Mouse (Mus musculus) testis, adult 2 months (tissue): ENCODE measurements around the gene Vash1. TPM values are rescaled to one million over a fixed set of nuclear protein-coding genes. Genes with fewer than 3 reads are reported as not detected.
A peak's percentile ranks its signal among the peaks of the same experiment; 100 is the strongest.

ENCODE experiments used
- H3K27ac ChIP-seq: fragments of 200-500 bp; 2 replicates; pipeline ENCODE4 v1.5.1; 2012; ENCODE audit warnings: low read depth, low read length; ENCODE audit not compliant: control insufficient read depth, insufficient read depth
- H3K27me3 ChIP-seq: fragments of 200-500 bp; 2 replicates; pipeline ENCODE4 v1.6.1; 2012; ENCODE audit warnings: mild to moderate bottlenecking, low read length, moderate library complexity; ENCODE audit not compliant: control insufficient read depth, insufficient read depth
- H3K36me3 ChIP-seq: fragments of 200-500 bp; 2 replicates; pipeline ENCODE4 v1.6.1; 2012; ENCODE audit warnings: mild to moderate bottlenecking, low read length; ENCODE audit not compliant: control insufficient read depth, insufficient read depth
- H3K4me1 ChIP-seq: fragments of 200-500 bp; 2 replicates; pipeline ENCODE4 v1.6.1; 2012; ENCODE audit warnings: low read length; ENCODE audit not compliant: control insufficient read depth, insufficient read depth
- H3K4me3 ChIP-seq: fragments of 200-500 bp; 2 replicates; pipeline ENCODE4 v1.5.1; 2012; ENCODE audit warnings: low read depth, mild to moderate bottlenecking, low read length, moderate library complexity, mixed read lengths; ENCODE audit not compliant: control insufficient read depth
- CTCF ChIP-seq: fragments of 200-500 bp; IDR thresholded peaks from 2 replicates; pipeline ENCODE4 v1.5.1; 2012; ENCODE audit warnings: low read depth, mild to moderate bottlenecking, inconsistent platforms, low read length, moderate library complexity; ENCODE audit not compliant: control insufficient read depth, insufficient read depth, insufficient replicate concordance
- POLR2A ChIP-seq: fragments of 200-500 bp; IDR thresholded peaks from 2 replicates; pipeline ENCODE4 v1.6.1; 2012; ENCODE audit warnings: low read depth, mild to moderate bottlenecking, inconsistent platforms, low read length, moderate library complexity; ENCODE audit not compliant: control insufficient read depth
- polyA plus RNA-seq: library from polyadenylated mRNA; depleted of rRNA; stranded (reverse); fragments of >200 nt; gene quantifications from 2 replicates; pipeline ENCODE4 v1.2.3, GENCODE M21; 2012

Vash1 gene
- polyA plus RNA-seq, 1 experiment, result 3.9 TPM

DNA sequence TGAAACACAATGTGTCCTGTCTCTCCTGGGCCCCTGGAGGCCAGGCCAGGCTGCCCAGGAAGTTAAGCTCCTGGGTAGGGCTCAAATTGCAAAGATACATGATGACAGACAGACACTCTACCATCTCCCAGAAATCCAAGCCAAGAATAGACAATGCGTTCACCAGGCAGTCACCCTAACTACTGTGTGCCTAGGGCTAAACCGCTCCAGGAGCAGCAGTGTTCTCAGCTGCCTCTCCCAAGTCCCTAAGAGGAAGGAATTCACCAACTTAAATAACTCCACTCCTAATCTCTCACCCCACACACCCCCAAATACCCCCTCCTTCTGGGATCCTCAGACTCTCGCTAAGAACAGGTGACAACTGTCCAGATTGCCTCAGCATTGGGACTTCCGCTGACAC lies 6.4 kb upstream of the Vash1 start:
- no peaks in the 10 kb centered on the region for H3K27me3 ChIP-seq
- no peak overlapping the region for H3K4me3 ChIP-seq
- no peak overlapping the region for H3K27ac ChIP-seq
- H3K4me1 ChIP-seq, result no peaks in the 10 kb centered on the region
- no peak for TF ChIP-seq POLR2A
- TF ChIP-seq CTCF, result no peak
- H3K36me3 ChIP-seq, result no peaks in the 10 kb centered on the region

DNA sequence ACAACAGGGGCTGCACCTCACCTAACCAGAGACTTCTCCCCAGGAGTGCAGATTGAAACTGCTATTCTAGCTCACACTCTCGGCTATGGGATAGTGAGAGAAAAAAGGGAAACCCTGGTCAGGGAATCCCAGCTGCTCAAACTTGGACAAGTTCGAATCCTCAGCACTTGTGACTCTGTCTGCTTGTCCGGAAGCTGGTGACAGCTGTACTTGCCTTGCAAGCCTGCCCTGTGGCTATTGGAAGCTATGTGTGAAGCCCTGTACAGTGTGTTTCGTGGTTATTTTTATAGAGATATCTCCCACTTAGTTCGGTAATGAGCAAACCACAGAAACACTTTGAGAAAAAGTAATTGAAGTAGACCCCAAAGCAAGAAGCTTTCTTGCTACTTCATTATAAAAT lies 6.0 kb upstream of the Vash1 start:
- Histone ChIP-seq H3K36me3 (no peaks in the 10 kb centered on the region), H3K4me1 (no peaks in the 10 kb centered on the region), H3K4me3 (no peak overlapping the region), H3K27ac (no peak overlapping the region), H3K27me3 (no peaks in the 10 kb centered on the region)
- TF ChIP-seq CTCF (no peak), POLR2A (no peak)

DNA sequence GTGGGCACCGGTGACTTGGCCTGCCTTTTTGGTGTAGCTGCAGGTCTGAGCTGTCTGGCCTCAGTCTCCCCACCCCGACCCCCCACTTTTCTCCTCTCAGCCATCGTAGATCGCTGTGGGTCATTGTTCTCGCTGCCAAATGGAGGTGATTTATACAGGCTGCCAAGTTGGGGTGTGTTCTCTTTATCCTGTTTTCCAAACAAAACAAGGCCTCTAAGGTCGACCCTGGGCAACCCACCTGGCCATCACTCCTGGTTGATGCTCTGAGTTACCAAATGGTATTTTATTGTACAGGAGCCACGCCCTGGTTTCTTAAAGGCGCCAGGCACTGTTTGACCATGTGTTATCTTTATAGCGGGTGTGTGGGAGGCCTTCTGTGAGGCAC lies 1.0 kb downstream of the Vash1 start:
- peak overlapping the region; percentile 85 for H3K4me3 ChIP-seq
- H3K4me1 ChIP-seq, result peaks cover 10% of the 10 kb centered on the region
- H3K27me3 ChIP-seq, result no peaks in the 10 kb centered on the region
- no peak overlapping the region for H3K27ac ChIP-seq
- H3K36me3 ChIP-seq, result no peaks in the 10 kb centered on the region
- no peak for TF ChIP-seq POLR2A
- TF ChIP-seq CTCF, result no peak

DNA sequence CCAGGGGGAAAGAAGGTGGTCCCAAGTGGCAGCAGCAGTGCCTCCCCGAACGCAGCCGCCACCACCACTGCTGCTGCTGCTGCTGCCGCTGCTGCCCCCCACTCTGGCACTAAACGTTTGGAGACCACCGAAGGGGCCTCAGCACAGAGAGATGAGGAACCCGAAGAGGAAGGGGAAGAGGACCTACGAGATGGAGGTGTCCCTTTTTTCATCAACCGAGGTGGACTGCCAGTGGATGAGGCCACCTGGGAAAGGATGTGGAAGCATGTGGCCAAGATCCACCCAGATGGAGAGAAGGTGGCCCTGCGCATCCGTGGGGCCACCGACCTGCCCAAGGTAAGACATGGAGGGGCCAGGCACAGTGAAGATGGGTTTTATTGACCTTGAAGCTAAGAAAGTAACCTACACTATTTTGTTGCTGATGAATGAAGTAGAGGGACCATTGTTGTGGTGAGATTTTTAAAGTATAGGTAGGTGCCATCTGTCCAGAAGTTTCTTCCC lies 1.5 kb downstream of the Vash1 start:
- no peak for TF ChIP-seq CTCF
- no peak for TF ChIP-seq POLR2A
- H3K4me1 ChIP-seq, result peaks cover 10% of the 10 kb centered on the region
- no peaks in the 10 kb centered on the region for H3K36me3 ChIP-seq
- no peak overlapping the region for H3K27ac ChIP-seq
- H3K27me3 ChIP-seq, result no peaks in the 10 kb centered on the region
- H3K4me3 ChIP-seq, result peak overlapping the region; percentile 50

DNA sequence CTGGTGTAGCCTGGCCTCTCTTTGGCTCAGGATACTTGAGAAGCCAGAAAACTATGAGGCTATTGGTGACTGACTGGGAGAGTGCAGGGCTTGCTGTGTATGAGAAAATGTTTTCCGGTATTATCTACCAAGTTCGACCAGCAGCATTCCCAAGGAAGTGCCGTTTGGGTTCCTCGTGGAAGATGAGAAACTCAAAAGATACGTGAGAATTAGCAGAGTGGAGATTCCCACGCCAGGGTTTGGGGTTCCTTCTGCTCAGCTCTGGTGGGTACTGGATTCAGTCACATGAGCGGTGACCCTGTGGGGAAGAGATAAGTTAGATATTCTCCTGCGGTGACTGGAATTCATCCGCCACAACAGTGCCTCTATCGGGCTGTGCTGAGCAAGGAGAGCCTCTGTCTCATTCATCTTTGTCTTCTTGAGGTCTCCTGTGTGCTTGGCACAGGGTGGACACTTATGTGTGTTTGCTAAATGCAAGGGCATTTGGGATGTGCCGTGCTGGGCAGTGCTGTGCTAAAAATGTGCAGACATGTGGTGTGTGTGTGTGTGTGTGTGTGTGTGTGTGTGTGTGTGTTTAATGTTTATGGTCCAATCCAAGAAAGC lies 2.2 kb downstream of the Vash1 start:
- H3K27me3 ChIP-seq, result no peaks in the 10 kb centered on the region
- peaks cover 10% of the 10 kb centered on the region for H3K4me1 ChIP-seq
- H3K27ac ChIP-seq, result no peak overlapping the region
- peak overlapping the region; percentile 50 for H3K4me3 ChIP-seq
- H3K36me3 ChIP-seq, result no peaks in the 10 kb centered on the region
- TF ChIP-seq POLR2A (no peak), CTCF (no peak)

DNA sequence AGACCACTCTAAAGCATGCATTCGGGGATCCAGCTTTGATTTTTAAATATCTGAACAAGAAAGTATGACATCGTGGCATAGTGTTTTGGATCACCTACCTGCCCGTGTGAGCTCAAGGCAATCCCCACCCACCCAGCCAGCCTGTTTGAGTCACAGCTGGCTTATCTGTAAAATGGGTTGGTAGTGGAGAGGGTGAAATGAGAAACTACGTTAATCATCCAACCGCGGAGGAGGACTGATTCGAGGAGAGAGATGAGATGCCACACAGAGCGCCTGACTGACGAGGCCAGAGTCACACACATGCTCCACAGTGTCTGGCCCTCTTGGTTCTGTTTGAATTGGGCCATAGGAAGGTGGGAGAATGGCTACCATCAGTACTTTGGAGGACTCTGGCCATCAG lies 3.1 kb downstream of the Vash1 start:
- H3K4me3 ChIP-seq, result no peak overlapping the region
- H3K27ac ChIP-seq, result no peak overlapping the region
- TF ChIP-seq CTCF (no peak), POLR2A (no peak)
- no peaks in the 10 kb centered on the region for H3K36me3 ChIP-seq
- no peaks in the 10 kb centered on the region for H3K27me3 ChIP-seq
- H3K4me1 ChIP-seq, result peaks cover 12% of the 10 kb centered on the region

DNA sequence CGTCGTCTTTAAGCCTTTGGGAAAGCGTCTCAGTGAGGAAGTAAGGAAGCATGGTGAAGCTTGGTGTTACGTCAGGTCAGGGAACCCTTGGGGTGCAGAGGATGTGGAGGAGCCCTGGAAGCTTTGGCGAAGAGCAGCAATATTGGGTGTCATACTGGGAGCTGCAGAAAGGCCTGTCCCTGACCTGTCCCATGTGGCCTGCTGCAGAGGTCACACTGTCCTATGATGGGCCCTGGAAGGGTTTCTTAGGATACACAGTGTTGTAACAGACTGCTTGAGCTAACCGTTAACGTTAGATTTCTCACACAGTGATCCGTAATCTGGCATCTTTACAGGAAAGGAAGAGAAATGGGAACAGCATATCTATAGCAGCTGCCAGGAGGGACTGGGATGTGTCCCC lies 3.7 kb downstream of the Vash1 start:
- H3K27ac ChIP-seq, result no peak overlapping the region
- H3K36me3 ChIP-seq, result no peaks in the 10 kb centered on the region
- no peak for TF ChIP-seq CTCF
- TF ChIP-seq POLR2A, result no peak
- H3K4me1 ChIP-seq, result peaks cover 16% of the 10 kb centered on the region
- H3K4me3 ChIP-seq, result no peak overlapping the region
- H3K27me3 ChIP-seq, result no peaks in the 10 kb centered on the region
